Mouse (Mus musculus): ENCODE results near the gene Nfe2l2. TPM values are rescaled to one million over a fixed set of nuclear protein-coding genes. Genes with fewer than 3 reads are reported as not detected.
A peak's percentile ranks its signal among the peaks of the same experiment; 100 is the strongest.

The Nfe2l2 gene
- polyA plus RNA-seq (2015; fragmentation: Nextera tagmentation; extraction: Ambion mirVana) = 50.7 and 56.1 TPM in 2 replicates

DNA sequence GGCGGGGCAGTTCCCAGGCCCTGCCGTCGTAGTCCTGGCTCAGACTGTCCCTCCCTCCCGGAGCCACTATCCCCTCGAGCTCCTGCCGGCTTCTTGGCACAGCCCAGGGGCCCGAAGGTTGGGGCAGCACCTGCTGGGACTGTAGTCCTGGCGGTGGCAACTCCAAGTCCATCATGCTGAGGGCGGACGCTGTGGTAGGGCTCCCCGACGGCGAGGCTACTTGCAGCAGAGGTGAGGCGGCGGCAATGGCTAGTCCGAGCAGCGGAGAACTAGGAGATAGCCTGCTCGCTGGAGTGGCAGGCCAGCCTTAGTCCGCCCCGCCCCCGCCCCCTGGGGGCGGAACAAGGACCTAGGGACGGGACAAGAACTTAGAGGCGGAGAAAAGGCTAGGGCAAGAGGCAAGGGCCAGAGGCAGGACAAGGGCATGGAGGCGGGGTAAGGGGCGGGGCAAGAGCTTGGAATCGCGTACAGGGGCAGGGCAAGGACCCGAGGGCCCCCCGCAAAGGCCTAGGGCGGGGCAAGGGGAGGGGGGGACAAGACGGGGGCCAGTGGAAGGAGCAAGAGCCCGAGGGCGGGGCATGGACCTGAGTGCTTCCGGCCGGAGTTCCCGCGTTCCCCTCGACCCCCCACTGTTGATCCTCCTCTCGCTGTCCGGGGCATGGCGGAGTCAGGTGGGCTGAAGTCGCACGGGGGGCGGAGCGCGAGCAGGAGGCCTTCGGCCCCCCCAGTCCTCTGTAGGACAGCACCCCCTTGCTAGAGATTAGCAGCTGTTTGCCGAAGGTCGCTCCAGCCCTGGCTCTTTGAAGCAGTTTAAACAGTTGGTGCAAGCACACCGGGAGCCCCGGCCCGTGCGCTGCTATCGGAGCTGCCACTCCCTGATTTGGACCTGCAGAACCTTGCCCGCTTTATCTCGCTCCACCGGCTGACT lies at the start of gene Nfe2l2:
Nfe2l2 (minus strand) TSS at position 408 of the 928 bp plus-strand sequence.
- Histone ChIP-seq H3K4me1 (peaks cover 35% of the 10 kb centered on the region), H3K36me3 (no peaks in the 10 kb centered on the region), H3K27ac (replicated peaks) (peak within 1 kb of the TSS; percentile 98), H3K4me3 (replicated peaks) (peak within 1 kb of the TSS; percentile 89), H3K27me3 (no peaks in the 10 kb centered on the region), H3K9me3 (replicated peaks) (no peaks in the 10 kb centered on the region), H3K9ac (peak within 1 kb of the TSS; percentile 82), H3K4me2 (replicated peaks) (peak within 1 kb of the TSS; percentile 83)
- WGBS = 1% methylated on average over 54 of the region's 58 CpGs
- peak; percentile 91 for ATAC-seq (ENCODE audit: insufficient number of reproducible peaks, low FRiP score, low TSS enrichment, low read depth)

- 85% methylated on average over 22 of the region's 22 CpGs for WGBS
Measured at GRCm38 (mm10) chr2:75752306-75753175, 48.1 kb upstream of the Nfe2l2 start.

GRCm38 (mm10) chr2:75751896-75752295 lies 47.5 kb upstream of the Nfe2l2 start:
- H3K9me3 ChIP-seq (replicated peaks) = no peaks in the 10 kb centered on the region
- no peak overlapping the region for H3K9ac ChIP-seq
- no peak for ATAC-seq (ENCODE audit: insufficient number of reproducible peaks, low FRiP score, low TSS enrichment, low read depth)
- no peak overlapping the region for H3K4me3 ChIP-seq (replicated peaks)
- H3K4me2 ChIP-seq (replicated peaks) = no peak overlapping the region
- no peaks in the 10 kb centered on the region for H3K36me3 ChIP-seq
- no peak overlapping the region for H3K27ac ChIP-seq (replicated peaks)
- peaks cover 10% of the 10 kb centered on the region for H3K4me1 ChIP-seq
- WGBS = 63% methylated on average over 6 of the region's 6 CpGs
- no peaks in the 10 kb centered on the region for H3K27me3 ChIP-seq

More at GRCm38 (mm10) chr2:75752306-75753175, 48.1 kb upstream of the Nfe2l2 start:
- H3K4me1 ChIP-seq = peaks cover 16% of the 10 kb centered on the region
- no peak for ATAC-seq (ENCODE audit: insufficient number of reproducible peaks, low FRiP score, low TSS enrichment, low read depth)
- H3K36me3 ChIP-seq = no peaks in the 10 kb centered on the region
- H3K4me3 ChIP-seq (replicated peaks) = no peak overlapping the region
- H3K9me3 ChIP-seq (replicated peaks) = no peaks in the 10 kb centered on the region
- H3K27ac ChIP-seq (replicated peaks) = no peak overlapping the region
- no peak overlapping the region for H3K4me2 ChIP-seq (replicated peaks)
- H3K9ac ChIP-seq = no peak overlapping the region
- H3K27me3 ChIP-seq = no peaks in the 10 kb centered on the region

DNA sequence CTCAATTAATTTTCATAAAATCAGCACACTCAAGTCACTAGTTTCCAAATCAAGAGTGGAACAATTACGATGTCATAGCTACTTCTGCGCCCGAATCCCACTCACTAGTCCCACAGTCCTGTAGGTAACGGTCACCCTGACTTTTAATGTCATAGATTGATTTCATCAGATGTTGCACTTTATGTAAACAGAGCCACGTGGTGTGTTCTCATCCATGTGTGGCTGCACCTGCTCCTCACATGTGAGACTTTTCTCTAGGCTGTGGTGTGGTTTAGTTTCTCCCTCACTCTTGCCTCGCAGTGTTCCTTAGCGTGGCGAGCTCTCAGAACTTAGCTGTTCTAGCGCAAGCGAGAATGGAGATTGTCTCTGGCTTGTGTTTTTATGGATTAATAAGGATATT lies 46.4 kb upstream of the Nfe2l2 start:
- no peak overlapping the region for H3K9ac ChIP-seq
- H3K36me3 ChIP-seq = no peaks in the 10 kb centered on the region
- no peak for ATAC-seq (ENCODE audit: insufficient number of reproducible peaks, low FRiP score, low TSS enrichment, low read depth)
- 79% methylated on average over 10 of the region's 10 CpGs for WGBS
- H3K9me3 ChIP-seq (replicated peaks) = no peaks in the 10 kb centered on the region
- 0 out of 2 replicates have a peak, but pooled peaks cover under 1% of the 10 kb centered on the region for H3K4me1 ChIP-seq
- no peak overlapping the region for H3K4me2 ChIP-seq (replicated peaks)
- H3K27me3 ChIP-seq = no peaks in the 10 kb centered on the region
- no peak overlapping the region for H3K27ac ChIP-seq (replicated peaks)
- no peak overlapping the region for H3K4me3 ChIP-seq (replicated peaks)

DNA sequence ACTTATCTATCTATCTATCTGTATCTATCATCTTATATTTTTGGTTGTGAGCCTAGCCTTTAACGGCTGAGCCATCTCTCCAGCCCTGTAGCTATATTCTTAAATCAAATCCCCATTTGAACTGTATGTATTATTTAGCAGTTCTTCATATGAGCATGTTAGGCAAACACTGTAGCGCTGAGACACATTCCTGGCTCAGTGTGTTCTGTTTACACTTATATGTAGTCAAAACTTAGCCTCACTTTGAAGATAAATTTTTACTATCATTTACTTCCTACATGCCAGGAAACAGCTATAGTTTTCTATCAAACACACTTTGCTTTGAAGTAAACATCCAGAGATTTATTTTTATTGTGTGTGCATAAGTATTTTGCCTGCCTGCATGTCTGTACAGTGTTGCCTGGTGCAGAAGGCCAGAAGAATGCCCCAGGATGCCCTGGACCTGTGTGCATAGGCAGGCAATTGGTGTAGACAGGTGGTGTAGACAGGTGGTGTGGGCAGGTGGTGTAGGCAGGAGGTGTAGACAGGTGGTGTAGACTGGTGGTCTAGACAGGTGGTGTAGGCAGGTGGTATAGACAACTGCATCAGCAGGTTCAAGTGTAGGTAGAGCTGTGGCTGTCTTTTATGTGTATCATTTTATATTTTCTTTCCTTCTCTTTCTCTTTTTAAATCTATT lies 45.7 kb upstream of the Nfe2l2 start:
- Histone ChIP-seq H3K9me3 (replicated peaks) (no peaks in the 10 kb centered on the region), H3K9ac (no peak overlapping the region), H3K4me1 (no peaks in the 10 kb centered on the region), H3K27me3 (no peaks in the 10 kb centered on the region), H3K27ac (replicated peaks) (no peak overlapping the region), H3K4me3 (replicated peaks) (no peak overlapping the region), H3K36me3 (no peaks in the 10 kb centered on the region), H3K4me2 (replicated peaks) (no peak overlapping the region)
- no peak for ATAC-seq (ENCODE audit: insufficient number of reproducible peaks, low FRiP score, low TSS enrichment, low read depth)
- 67% methylated on average over 2 of the region's 2 CpGs for WGBS

DNA sequence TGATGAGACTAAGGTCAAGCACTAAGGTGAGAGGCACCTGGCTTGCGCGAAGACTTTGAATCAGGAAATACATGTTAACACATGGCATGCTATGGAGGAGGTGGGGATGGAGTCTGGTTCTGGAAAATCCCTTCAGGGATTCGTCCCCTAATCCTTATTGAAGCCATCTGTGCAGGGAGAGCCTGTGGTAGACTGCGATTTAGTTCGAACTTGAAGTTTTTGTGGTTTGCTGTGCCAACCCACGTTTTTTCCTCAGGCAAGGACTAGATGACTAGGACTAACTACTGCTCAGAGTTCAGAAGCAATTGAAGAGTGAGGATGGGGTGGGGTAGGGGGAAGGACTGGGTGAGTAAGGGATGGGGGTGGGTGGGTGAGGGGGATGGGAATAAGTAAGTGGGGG lies 44.4 kb upstream of the Nfe2l2 start:
- no peak for ATAC-seq (ENCODE audit: insufficient number of reproducible peaks, low FRiP score, low TSS enrichment, low read depth)
- Histone ChIP-seq H3K4me1 (no peaks in the 10 kb centered on the region), H3K4me2 (replicated peaks) (no peak overlapping the region), H3K27me3 (no peaks in the 10 kb centered on the region), H3K36me3 (no peaks in the 10 kb centered on the region), H3K4me3 (replicated peaks) (no peak overlapping the region), H3K9ac (no peak overlapping the region), H3K27ac (replicated peaks) (no peak overlapping the region), H3K9me3 (replicated peaks) (no peaks in the 10 kb centered on the region)
- WGBS = 42% methylated on average over 6 of the region's 6 CpGs

- WGBS = 57% methylated on average over 2 of the region's 2 CpGs
- Histone ChIP-seq H3K27ac (replicated peaks) (no peak overlapping the region), H3K4me2 (replicated peaks) (no peak overlapping the region), H3K27me3 (no peaks in the 10 kb centered on the region), H3K4me3 (replicated peaks) (no peak overlapping the region), H3K36me3 (no peaks in the 10 kb centered on the region), H3K9me3 (replicated peaks) (no peaks in the 10 kb centered on the region), H3K4me1 (no peaks in the 10 kb centered on the region), H3K9ac (no peak overlapping the region)
- no peak for ATAC-seq (ENCODE audit: insufficient number of reproducible peaks, low FRiP score, low TSS enrichment, low read depth)
Measured at GRCm38 (mm10) chr2:75737006-75737503, 32.6 kb upstream of the Nfe2l2 start.

GRCm38 (mm10) chr2:75734196-75734865 lies 29.9 kb upstream of the Nfe2l2 start:
- no peak overlapping the region for H3K4me2 ChIP-seq (replicated peaks)
- no peaks in the 10 kb centered on the region for H3K36me3 ChIP-seq
- ATAC-seq (ENCODE audit: insufficient number of reproducible peaks, low FRiP score, low TSS enrichment, low read depth) = no peak
- 69% methylated on average over 5 of the region's 5 CpGs for WGBS
- H3K9me3 ChIP-seq (replicated peaks) = no peaks in the 10 kb centered on the region
- H3K4me1 ChIP-seq = no peaks in the 10 kb centered on the region
- no peak overlapping the region for H3K27ac ChIP-seq (replicated peaks)
- H3K4me3 ChIP-seq (replicated peaks) = no peak overlapping the region
- H3K27me3 ChIP-seq = no peaks in the 10 kb centered on the region
- no peak overlapping the region for H3K9ac ChIP-seq

DNA sequence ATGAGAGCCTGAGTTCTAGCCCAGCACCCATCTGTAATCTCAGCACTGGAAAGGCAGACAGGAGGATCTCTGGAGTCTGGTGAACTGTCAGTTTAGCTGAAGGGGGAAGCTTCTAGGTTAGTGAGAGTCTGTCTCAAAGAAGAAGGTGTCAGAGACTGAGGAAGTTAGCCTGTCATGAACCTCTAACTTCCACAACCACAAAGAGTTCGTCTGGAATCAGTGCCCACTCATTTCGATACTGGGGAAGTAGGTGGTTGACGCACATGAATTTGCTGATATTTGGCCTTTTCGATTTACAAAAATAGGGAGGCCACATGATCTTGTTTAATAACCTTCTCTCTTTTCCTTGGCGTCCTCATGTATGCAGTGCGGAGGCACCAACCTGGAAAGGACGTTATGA lies 28.7 kb upstream of the Nfe2l2 start:
- no peak for ATAC-seq (ENCODE audit: insufficient number of reproducible peaks, low FRiP score, low TSS enrichment, low read depth)
- Histone ChIP-seq H3K4me1 (no peaks in the 10 kb centered on the region), H3K27me3 (no peaks in the 10 kb centered on the region), H3K36me3 (no peaks in the 10 kb centered on the region), H3K9me3 (replicated peaks) (no peaks in the 10 kb centered on the region), H3K4me3 (replicated peaks) (no peak overlapping the region), H3K4me2 (replicated peaks) (no peak overlapping the region), H3K27ac (replicated peaks) (no peak overlapping the region), H3K9ac (no peak overlapping the region)
- WGBS = 90% methylated on average over 7 of the region's 7 CpGs

GRCm38 (mm10) chr2:75731929-75732328 lies 27.5 kb upstream of the Nfe2l2 start:
- no peaks in the 10 kb centered on the region for H3K36me3 ChIP-seq
- no peak overlapping the region for H3K4me3 ChIP-seq (replicated peaks)
- no peaks in the 10 kb centered on the region for H3K9me3 ChIP-seq (replicated peaks)
- H3K4me2 ChIP-seq (replicated peaks) = no peak overlapping the region
- no peak overlapping the region for H3K27ac ChIP-seq (replicated peaks)
- 55% methylated on average over 2 of the region's 2 CpGs for WGBS
- H3K9ac ChIP-seq = no peak overlapping the region
- ATAC-seq (ENCODE audit: insufficient number of reproducible peaks, low FRiP score, low TSS enrichment, low read depth) = no peak
- H3K4me1 ChIP-seq = no peaks in the 10 kb centered on the region
- no peaks in the 10 kb centered on the region for H3K27me3 ChIP-seq
